15 mouse cellular contexts compared by ENCODE assay signal in genomic region chr11:12521286-12521685, GRCm38 (mm10). TPM values are rescaled to one million over a fixed set of nuclear protein-coding genes. Genes with fewer than 3 reads are reported as not detected.
A peak's percentile ranks its signal among the peaks of the same experiment; 100 is the strongest.
DNase-seq lines count a peak whose midpoint lies in the region; ATAC-seq and TF ChIP-seq lines count a peak whose summit lies in the region.
"Had no signal": no experiment of that assay in that cellular context is flagged by ENCODE, and none has a peak within 500 bp of the region (broad histone marks: within the 10 kb centered on the region; RNA-seq: fewer than 3 reads in every experiment).

No protein-coding gene starts in this region.

- no peaks in the 10 kb centered on the region for H3K27me3 ChIP-seq in midbrain, embryonic 15.5 days (replicated peaks)
- H3K27me3 ChIP-seq in thymus, adult 2 months (ENCODE audit: control insufficient read depth, insufficient read depth, low read length), result no peaks in the 10 kb centered on the region
- H3K27me3 ChIP-seq: heart, embryonic 12.5 days; kidney, embryonic 15.5 days had no signal

- no peak for TF ChIP-seq POLR2A in brain, embryonic 14.5 days (IDR thresholded peaks at IDR 0.05; ENCODE audit: borderline replicate concordance, extremely low read depth, insufficient read depth, insufficient read length, poor library complexity, severe bottlenecking)
- TF ChIP-seq POLR2A in thymus, adult 2 months (IDR thresholded peaks at IDR 0.05; ENCODE audit: control insufficient read depth, extremely low read depth, insufficient read depth, low read length, poor library complexity), result no peak

- 48% methylated on average over 3 of the region's 3 CpGs for WGBS in midbrain, embryonic 15.5 days
- 76% methylated on average over 3 of the region's 3 CpGs for WGBS in thymus, adult 2 months

- no peaks in the 10 kb centered on the region for H3K9me3 ChIP-seq in midbrain, embryonic 15.5 days
- H3K9me3 ChIP-seq: embryonic facial prominence, embryonic 13.5 days; heart, embryonic 12.5 days; kidney, embryonic 15.5 days had no signal

- peak; percentile 87 for ATAC-seq in frontal cortex, adult (ENCODE audit: low TSS enrichment)
- ATAC-seq in midbrain, embryonic 15.5 days (replicated peaks), result peak; percentile 66

- no peak for DNase-seq in frontal cortex, postnatal 14 days (ENCODE audit: low spot score in 2 of 2)
- DNase-seq in kidney, postnatal 36 days, result peak; percentile 13 to 23
- no peak for DNase-seq in kidney, adult 9 months
- peak; percentile 80 for DNase-seq in brain, embryonic 14.5 days (ENCODE audit: low read depth)
- DNase-seq in spleen, adult 18-20 months, result no peak
- DNase-seq in thymus, adult 2 months, result no peak
- DNase-seq: adrenal gland, adult 2 months; gastrocnemius, adult 2 months; lung, postnatal 10 days; thymus, postnatal 14 days had no signal

- H3K36me3 ChIP-seq in midbrain, embryonic 15.5 days (replicated peaks), result no peaks in the 10 kb centered on the region
- H3K36me3 ChIP-seq in thymus, adult 2 months (ENCODE audit: control insufficient read depth, insufficient read depth, low read length), result no peaks in the 10 kb centered on the region
- H3K36me3 ChIP-seq: embryonic facial prominence, embryonic 13.5 days; heart, embryonic 12.5 days; kidney, embryonic 15.5 days had no signal

- no peak overlapping the region for H3K4me3 ChIP-seq in midbrain, embryonic 15.5 days
- H3K4me3 ChIP-seq in thymus, adult 2 months (ENCODE audit: control insufficient read depth, insufficient read depth, low read length), result no peak overlapping the region
- H3K4me3 ChIP-seq: embryonic facial prominence, embryonic 13.5 days; gastrocnemius, adult 2 months; heart, embryonic 12.5 days; kidney, embryonic 15.5 days had no signal

- H3K4me2 ChIP-seq in midbrain, embryonic 15.5 days, result no peak overlapping the region
- H3K4me2 ChIP-seq: embryonic facial prominence, embryonic 13.5 days; heart, embryonic 12.5 days; kidney, embryonic 15.5 days had no signal

- H3K27ac ChIP-seq in midbrain, embryonic 15.5 days, result 0 out of 2 replicates have a peak overlapping the region, but pooled peaks have one; percentile 32
- H3K27ac ChIP-seq in thymus, adult 2 months (ENCODE audit: control insufficient read depth, insufficient read depth, low read length), result no peak overlapping the region
- H3K27ac ChIP-seq: embryonic facial prominence, embryonic 13.5 days; gastrocnemius, adult 2 months; kidney, embryonic 15.5 days had no signal

- no peak overlapping the region for H3K9ac ChIP-seq in midbrain, embryonic 15.5 days
- H3K9ac ChIP-seq: embryonic facial prominence, embryonic 13.5 days; heart, embryonic 12.5 days; kidney, embryonic 15.5 days had no signal

- no peak for TF ChIP-seq CTCF in brain, embryonic 14.5 days (IDR thresholded peaks at IDR 0.05; ENCODE audit: borderline replicate concordance, extremely low read depth, insufficient read depth, insufficient read length)
- no peak for TF ChIP-seq CTCF in thymus, adult 2 months (IDR thresholded peaks at IDR 0.05; ENCODE audit: borderline replicate concordance, control insufficient read depth, extremely low read depth, insufficient read depth, low read length, poor library complexity)

- no peaks in the 10 kb centered on the region for H3K4me1 ChIP-seq in midbrain, embryonic 15.5 days
- no peaks in the 10 kb centered on the region for H3K4me1 ChIP-seq in thymus, adult 2 months (replicated peaks; ENCODE audit: control insufficient read depth, insufficient read depth, low read length)
- H3K4me1 ChIP-seq: kidney, embryonic 15.5 days had no signal

RNA-seq across cellular contexts. Expression of gene Cobl, which starts 56.5 kb away (rescaled TPM):
- polyA plus RNA-seq in brain, embryonic 14.5 days (2012; rRNA removed), result 6.4 and 13.8 TPM in 2 replicates
- 16.1 and 16.8 TPM in 2 replicates for polyA plus RNA-seq in midbrain, embryonic 15.5 days (2015; fragmentation: Nextera tagmentation; extraction: Ambion mirVana)
- 2.5 and 3.6 TPM in 2 replicates for polyA plus RNA-seq in thymus, adult 2 months (2012; rRNA removed)

Comparison
In these comparisons a context has a peak if more than half of its experiments do, and no peak if none do; other contexts are left out.
1. DNase-seq: peak in kidney, postnatal 36 days (2 of 2) and brain, embryonic 14.5 days (single experiment); none in frontal cortex, postnatal 14 days (0 of 2), kidney, adult 9 months (single experiment), spleen, adult 18-20 months (0 of 2) and thymus, adult 2 months (single experiment).